Mouse (Mus musculus) lung, postnatal 36 days (tissue): Measurements from ENCODE around the gene Ptprj.

Experiments
- DNase-seq: peaks from one replicate; pipeline ENCODE4 v3.0.0; 2022; ENCODE audit warnings: mixed read lengths

Gene Ptprj

DNA sequence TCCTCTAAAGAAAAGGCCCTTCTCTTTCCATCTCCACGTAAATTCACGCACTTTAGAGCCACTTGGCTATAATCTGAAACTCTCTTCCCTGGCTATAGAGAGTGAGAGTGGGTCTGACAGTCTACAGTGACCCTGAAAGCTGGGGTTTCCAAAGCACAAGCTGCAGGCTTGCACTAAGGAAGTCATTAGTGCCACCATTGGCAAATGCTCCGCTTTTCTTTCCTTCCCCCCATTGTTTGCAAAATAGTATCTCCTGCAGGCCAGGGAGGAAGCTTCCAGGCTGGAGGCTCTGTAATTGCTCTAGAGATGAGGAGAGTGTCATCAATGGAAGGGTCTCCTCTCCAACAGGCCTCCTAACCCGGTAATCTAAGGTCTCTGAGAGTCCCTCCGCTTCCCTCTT is 65.5 kb downstream of the Ptprj start:
- DNase-seq, result peak; percentile 34

DNA sequence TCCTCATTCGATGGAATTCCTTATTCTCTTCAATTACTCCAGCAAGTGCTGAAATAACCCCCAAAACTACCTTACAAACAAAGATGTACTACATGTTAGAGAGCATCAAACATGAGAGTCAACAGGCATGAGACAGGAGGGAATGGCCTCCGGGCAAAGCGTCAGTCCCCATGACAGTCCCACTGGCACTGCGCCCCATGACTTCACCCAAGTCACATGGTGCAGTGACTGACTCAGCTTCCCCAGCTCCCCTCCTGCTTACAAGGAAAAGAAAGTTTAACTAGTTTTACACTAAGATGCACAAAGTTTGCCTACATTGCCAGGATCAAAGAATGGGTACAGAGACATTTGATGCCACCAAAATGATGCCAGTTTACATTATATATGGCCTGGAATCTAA is 71.2 kb downstream of the Ptprj start:
- no peak for DNase-seq

DNA sequence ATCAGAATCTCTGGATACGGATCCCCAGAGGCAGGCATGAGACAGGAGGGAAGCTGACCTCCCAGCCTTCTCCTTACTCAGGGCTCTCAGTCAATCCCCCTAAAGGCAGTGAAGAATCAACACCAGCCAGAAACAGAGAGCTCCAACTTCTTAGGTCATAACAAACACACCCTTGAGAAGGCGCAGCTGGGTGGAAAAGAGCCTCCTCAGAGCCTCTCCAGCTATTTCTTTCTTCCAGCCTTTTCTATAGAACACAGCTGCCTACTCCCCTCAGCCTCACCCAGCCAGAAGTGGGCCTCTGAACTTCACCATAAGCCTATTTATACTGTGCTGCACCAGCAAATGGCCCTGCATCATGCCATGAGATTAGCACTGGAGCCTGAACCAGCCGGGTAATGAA is 74.3 kb downstream of the Ptprj start:
- DNase-seq, result no peak

DNA sequence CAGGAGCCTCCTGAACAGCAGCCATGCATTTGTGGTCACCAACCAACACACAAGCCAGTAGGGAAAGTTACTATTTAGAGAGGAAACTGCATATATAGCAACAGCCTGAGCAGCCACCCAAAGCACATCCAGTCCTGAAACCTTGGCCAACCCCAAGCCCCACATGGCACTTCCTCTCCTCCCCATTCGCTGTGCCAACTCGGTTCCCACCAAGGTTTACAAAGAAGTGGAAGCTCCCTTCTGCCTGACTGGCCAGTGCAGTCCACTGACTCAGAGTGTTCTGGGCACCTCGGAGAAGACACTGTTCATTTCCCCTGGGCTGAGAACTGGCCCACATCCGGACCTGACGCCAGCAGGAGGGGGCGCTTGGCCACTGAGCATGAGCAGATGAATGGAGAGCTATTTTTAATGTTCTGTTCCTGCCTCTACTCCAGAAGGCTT is 75.7 kb downstream of the Ptprj start:
- DNase-seq, result peak; percentile 85

DNA sequence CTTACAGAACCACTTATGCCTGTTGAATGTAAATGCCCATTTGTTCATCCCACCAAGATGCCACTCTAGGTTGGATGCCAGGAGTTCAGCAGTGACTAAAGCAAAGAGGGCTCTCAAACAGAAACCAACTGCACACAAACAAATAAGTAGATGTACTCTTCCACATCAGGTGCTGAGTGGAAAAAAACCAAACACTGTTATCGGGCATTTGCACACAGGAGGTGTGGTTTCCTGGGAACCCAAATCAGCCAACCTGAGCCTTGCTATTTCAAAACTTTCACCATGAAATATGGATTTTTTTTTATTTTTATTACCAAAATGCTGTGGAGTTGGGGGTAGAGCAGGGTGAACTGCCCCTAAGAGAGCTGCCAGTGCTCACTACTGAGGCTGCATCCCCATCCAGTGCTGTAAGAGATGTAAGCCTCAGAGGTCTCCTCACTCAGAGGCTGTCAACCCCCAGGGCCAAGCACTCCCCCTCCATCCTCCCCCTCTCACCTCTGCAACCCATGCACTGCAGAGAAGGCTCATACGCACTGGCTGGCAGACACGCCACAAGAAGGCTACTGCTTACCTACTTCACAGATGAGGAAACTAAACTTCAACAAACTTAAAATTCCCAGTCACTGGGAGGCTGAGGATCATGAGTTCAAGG is 77.1 kb downstream of the Ptprj start:
- DNase-seq, result no peak

DNA sequence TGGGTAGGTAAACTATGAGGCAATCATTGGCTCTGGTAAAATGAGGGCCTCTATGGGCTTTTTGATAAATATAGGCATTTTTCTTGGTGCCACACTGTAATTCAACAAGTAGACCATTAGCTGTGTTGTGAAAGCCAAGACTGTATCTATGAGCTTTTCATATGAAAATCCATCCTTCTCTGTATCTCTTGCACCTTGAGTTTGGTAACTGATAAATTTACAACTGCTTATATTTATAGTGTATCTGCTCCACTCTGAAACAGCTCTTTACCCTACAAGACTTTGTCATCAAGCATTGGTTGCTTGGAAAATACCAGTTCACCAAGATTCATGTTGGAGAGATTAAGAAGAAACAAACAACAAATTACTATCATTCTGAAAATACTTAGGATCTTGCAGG is 77.7 kb downstream of the Ptprj start:
- DNase-seq, result no peak

DNA sequence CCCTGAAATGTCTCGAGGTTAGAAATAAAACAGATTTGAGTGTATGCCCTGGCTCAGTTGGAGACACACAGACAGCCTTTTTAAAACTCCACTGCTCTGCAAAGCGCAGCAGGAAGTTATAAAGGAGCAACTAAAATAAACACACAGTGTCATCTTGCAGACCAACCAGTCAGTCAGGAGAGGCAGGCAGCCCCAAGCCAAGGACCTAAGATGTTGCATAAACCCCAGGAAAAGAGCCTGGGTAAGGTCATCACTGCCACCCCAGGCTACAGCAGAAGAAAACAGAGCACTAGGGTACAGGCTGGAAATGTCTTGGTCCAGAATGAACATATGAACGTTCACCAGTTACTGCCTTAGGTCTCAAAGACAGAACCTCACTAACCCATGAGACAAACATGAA is 78.7 kb downstream of the Ptprj start:
- peak; percentile 52 for DNase-seq

DNA sequence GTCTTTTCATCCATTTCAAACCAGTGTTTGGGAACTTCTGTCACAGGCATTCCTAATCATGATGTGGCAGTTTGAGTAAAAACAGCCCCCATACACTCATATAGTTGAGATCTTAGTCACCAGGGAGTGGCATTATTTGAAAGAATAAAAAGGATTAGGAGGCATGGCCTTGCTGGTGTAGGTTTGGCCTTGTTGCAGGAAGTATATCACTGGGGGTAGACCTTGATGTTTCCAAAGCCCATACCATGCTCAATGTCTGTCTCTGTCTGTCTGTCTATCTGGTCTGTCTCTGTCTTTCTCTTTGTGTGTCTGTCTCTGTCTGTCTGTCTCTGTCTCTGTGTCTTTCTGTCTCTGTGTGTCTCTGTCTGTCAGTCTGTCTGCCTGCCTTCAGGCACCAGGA is 79.6 kb downstream of the Ptprj start:
- no peak for DNase-seq

DNA sequence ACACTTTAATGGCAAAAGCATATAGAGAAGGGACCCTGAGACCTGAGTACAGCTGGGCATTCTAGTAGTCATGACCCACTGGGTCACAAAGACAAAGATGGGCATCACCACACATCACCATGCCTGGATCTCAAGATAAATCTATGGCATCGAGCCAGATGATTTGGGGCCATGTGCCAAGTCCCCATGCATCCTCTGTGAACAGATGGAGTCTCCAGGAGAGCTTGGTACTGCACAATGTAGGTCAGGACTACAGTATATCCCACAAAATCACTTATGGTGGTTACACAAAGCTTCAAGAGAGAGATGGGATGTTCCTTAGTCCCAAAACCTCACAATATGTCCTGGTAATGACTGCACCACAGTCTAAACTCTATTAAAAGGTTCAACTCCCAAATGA is 81.4 kb downstream of the Ptprj start:
- DNase-seq, result no peak

DNA sequence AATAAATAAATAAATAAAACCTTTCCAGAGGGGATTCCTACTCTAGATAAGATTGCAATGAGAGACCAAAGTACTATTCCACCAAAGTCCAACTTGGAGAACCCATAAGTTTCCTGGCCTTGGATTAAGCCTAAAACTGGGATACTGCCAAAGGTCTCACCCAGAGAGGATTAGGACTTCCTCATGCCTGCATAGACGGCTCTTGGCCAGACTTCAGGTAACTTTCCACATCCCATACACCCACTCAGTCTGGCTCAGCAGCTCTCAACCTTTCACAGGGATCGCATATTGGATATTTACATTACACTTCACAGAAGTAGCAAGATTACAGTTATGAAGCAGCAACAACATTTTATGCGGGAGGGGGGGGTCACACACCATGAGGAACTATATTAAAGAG is 82.9 kb downstream of the Ptprj start:
- peak; percentile 72 for DNase-seq

DNA sequence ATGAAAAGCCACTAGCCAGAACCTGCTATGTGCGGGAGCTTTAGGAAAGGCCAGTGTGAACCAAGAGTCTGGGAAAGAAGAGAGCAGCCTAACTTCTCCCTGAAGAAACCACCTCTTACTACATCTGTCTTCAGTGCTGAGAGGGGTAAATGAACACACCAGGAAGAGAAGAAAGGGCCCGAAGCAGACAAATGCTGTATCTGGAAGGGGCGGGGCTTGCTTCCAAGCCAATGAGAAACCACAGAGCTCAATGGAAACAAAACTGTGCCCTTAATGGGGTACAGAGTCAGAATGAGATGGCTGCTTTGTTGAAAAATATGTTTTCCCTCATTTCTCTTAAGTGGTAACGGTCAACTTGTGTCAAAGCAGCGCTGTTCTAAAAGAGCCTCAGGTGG is 83.8 kb downstream of the Ptprj start:
- DNase-seq, result no peak

DNA sequence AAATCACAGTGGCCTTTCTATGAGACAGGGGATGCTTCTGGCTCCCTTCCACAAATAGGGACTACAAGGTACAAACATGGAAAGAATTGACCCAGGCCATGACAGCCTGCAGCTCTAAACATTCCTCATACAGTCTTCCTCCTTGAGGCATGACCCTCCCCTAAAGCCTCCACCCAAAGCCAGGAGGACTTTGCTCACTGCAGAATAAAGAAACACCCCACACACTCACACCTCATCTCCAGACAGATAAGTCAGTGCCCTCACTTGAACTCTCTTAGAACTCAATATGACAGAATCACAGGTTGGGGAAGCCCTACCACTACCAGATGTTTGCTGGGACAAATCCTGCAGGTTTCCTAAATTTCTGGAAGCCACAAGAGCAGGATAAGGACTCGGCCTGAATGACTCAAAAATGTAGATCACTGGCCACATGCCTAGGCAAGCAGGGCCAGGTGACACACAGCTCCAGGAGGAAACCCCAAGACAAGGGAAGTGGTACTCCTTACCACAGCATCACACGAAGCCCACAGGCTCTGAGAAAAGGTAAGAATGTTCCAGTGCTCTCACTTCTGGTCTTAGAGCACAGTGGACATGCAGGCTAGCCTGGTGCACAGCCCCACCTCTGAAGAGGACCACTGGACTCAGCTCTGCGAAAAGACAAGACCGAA is 84.3 kb downstream of the Ptprj start:
- no peak for DNase-seq

DNA sequence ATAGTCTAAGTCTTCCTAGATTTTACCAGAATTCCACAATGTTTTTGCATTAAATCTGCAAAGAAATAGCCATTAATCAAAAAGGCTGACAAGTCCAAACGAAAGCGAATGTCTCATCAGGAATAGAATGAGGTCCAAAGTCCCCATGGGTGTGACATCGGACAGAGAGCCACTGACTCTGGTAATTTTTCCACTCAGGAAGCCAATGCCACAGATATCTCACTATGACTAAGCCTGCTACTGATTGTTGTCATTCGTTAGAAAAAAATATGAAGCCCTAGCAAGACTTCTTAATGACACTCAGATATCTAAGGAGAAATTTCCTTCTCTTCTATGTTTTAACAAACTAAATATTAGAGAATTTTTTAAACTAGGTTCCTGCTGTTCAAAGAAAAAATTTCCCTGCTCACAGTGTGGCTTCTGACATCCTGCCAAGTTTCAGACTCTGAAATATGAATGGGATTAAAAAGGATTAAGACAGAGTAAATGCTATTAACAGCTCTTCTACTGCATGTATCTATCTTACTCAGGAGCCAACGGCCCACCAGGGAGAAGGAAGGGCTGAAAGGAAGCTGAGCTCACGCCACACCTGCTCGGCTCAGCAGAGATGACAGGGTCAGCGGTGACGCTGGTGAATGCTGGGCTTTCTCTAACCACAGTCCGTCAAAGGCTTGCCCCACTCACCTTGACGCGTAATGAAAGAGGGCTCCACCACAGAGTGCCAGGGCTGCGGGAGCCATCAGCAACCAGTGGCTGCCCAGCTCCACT is 90.0 kb downstream of the Ptprj start:
- peak; percentile 48 for DNase-seq

DNA sequence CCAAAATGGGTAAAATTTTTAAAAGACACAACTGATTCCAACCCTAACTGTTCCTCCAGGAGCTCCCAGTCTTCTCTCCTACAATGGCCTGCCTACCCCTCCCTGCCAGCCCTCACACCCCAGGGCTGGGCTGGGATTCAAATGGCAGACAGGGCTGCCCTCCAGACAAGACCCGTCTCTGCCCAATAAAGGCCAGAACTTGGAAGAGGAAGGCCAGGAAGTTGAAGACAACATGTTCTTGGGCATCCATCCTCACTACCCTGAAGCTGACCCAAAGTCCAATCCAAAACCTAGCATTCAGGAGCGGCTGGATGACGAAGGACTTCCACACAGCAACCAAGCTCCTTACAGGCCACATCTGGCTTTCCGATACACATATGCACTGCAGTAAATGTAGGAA is 90.6 kb downstream of the Ptprj start:
- DNase-seq, result no peak

DNA sequence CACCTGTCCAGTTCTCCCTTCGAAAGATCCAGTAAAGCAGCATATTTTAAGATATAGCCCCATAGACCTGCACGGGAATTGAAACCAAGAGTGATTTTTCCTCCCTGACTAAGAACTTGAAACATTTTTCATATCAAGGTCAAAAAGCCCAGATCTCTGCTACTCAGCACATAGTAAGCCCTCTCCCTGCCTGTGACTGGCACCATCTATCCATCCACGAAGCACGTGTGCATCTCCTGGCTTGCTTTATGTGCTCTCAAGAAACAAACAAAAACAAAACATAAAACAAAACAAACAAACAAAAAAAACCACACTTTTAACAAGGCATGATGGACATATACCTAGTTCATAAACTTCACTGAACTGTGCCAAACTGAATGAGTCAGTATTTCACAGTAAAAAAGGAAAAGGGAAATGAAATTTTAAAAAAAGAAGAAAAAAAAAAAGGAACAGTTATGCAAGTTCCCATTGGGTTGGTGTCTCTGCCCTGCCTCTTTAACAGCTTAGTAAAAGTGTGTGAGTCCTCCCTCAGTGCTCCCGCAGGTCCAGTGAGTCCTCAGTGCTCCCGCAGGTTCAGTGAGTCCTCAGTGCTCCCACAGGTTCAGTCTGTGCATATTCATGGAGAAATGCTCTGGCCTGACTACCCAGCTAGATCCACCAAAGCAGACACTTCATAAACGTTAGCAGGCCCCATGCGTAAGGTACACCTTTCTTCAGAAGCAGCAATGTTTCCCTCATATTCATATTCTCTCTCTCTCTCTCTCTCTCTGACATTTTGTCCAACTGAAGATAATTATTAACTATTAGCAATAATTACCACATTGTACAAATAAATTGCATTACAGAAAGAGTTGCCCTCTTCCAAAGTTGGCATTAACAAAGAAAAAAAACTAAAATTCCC is 91.5 kb downstream of the Ptprj start:
- no peak for DNase-seq

DNA sequence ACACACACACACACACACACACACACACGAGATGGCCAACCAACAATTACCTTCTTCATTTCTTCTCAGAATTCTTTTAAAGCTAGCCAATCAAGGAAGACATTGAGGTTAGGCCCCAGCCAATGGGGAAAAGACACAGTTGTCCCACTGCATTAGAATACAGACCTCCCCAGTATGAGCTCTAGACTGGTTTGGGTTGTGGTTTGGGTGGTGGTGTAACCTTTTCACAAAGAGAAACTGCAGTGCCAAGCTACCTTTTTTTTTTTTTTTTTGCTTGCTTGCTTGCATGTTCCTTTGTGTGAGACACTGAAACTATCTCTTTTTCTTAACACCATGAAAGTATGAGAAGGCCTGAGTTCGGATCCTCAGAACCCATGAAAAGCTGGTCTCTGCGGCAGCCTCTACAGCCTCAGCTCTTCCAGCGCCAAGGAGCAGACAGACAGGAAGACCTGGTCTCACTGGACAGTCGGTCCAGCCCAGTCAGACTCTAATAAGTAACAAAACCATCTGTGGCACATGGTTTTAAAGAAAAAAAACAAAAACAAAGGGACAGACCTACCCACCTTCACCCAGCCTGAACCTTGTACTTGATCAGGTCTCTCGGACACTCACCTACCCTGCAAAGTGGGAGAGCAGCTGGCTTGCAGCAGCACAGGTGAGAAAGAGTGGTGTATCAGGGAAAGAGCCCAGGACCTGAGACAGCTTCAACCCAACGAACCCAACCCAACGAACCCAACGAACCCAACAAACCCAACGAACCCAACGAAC is 92.8 kb downstream of the Ptprj start:
- no peak for DNase-seq

DNA sequence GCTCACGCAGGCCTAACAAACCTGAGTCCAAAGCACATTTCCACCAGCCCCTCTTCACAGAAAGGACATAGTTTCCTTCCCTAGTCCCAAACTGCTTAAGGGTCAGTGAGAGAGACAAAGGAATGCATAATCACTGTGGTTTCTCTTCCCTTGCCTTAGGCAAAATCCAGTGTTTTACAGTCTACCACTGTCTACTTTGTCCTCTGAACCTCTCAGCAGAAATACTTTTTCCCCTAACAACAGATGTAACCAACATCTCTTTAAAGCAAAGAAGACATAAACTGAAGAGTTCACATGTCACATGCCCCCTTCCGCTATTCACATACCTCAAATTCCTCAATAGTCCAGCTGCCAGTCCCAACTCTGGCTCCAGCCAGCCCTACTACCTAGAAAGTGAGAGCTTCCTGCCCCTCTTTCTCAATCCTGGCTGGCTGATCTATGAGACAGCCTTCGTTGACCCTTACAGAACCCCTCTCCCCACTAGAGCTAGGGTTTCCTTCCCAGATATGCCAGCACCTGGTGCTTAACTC is 94.2 kb downstream of the Ptprj start:
- DNase-seq, result no peak

DNA sequence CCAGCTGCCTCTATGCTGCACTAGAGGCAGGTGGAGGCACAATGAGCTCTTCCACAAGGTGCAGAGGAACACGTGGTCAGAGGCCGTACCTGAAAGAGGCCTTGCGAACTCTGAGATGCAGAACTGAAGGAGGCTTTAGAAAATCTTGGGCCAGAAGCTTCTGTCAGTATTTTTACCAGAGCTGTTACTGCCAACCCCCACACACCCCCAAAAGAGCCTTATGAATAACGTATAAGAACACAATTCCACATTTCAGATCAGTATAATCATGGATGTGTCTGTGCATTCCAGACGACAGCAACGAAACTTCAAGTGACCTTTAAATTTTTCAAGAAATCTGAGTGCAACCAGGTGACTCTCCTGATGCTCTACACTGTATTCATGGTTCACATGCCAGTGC is 98.9 kb downstream of the Ptprj start:
- no peak for DNase-seq

DNA sequence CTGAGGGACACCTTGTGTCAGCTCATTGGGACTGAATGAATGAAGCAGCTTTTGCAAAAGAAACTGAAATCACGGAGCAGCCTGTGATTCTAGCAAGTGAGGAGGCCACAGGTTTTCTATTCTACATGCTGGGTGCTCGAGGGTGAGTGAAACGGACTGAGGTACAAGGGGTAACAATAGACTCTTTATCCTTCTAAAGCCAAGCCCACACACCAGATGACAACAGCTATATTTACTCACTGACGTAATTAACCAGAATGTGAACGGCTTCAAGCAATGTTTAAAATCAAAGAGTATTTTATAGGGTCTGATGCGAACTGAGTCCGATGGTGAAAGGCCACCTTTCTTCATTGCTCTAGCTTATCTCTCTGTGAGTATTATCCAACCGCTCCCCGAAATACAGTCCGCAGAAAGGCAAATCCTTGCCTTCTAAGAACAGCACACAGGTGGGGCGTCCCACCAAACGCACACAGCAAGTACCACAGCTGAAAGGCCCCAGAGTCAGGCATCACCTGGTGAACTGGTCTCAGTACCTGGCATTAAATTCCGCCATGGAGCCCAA is 99.6 kb downstream of the Ptprj start:
- DNase-seq, result no peak

DNA sequence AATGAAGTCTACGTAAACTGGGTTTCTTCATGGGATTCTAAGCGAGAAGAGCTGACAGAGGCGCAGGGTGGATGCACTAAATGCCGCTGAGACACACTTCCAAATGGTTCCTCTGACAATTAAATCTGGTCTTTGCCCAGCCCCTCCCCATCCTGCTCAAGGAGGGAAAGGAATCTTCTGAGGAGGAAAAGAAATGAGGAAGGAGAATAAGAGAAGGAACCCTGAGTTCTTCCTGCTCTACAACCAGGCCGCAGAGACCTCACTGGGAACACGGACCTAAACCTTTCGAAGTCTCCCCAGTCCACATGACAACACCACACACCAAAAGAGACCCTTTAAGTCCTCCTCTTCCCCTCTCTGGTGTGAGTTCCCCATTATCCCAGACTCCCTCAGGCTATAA is 101.9 kb downstream of the Ptprj start:
- no peak for DNase-seq

DNA sequence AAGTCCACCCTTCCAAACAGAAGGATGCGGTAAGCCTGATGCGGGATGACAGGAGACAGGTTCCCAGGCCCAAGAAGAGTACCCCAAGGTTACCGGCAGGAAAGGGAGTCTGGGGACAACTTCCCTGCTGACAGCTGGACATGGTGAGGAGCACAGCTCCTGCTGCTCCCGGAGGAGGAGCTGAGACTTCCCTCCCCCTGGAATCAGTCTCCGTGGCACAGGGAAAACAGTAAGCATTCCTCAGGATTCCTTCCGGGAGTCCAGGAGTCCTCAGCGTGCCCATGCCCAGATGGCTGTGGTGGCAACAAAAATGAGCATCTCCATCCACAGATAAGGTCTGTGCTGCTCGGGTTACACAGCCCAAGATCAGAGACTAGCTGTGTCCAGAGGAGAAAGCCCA is 102.8 kb downstream of the Ptprj start:
- no peak for DNase-seq

DNA sequence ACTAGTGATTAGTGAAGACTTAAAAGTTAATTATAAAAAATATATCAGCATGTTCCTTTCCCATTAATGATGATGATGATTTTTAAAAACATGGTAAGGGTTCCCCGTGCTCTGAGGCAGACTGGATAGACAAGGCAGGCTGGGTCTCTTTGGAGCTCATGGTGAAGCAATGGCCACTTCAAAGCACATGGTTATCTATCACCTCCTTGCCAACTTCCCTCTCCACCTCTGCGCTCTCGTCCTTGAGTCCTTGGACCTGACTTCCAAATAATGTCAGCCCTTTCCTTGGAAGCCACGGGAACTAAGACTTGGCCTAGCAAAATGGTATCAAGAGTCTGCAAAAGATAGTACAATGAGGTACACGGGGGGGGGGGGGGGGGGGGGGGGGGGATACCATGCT is 103.7 kb downstream of the Ptprj start:
- DNase-seq, result peak; percentile 55
